Mouse (Mus musculus): ENCODE results near the gene Preb. TPM values are rescaled to one million over a fixed set of nuclear protein-coding genes. Genes with fewer than 3 reads are reported as not detected.

Preb gene
- polyA plus RNA-seq, 1 experiment from 2014 or later, result 125 TPM

Other genes starting within 250 kb of the Preb start
- 9.8 and 13.9 TPM in 2 replicates for gene Dpysl5, start 248.8 kb downstream of the Preb start, polyA plus RNA-seq (2015; fragmentation: Nextera tagmentation; extraction: Ambion mirVana)
- 36.6 and 46.1 TPM in 2 replicates for gene Mapre3, start 145.7 kb downstream of the Preb start, polyA plus RNA-seq (2015; fragmentation: Nextera tagmentation; extraction: Ambion mirVana)
- gene Tmem214, start 92.3 kb downstream of the Preb start, polyA plus RNA-seq (2015; fragmentation: Nextera tagmentation; extraction: Ambion mirVana), result 90.0 and 100.0 TPM in 2 replicates
- gene Agbl5, start 71.7 kb downstream of the Preb start, polyA plus RNA-seq (2015; fragmentation: Nextera tagmentation; extraction: Ambion mirVana), result 22.1 and 28.7 TPM in 2 replicates
- gene Ost4, start 52.6 kb downstream of the Preb start, polyA plus RNA-seq (2015; fragmentation: Nextera tagmentation; extraction: Ambion mirVana), result 482 and 502 TPM in 2 replicates
- 244 and 254 TPM in 2 replicates for gene Emilin1, start 47.0 kb downstream of the Preb start, polyA plus RNA-seq (2015; fragmentation: Nextera tagmentation; extraction: Ambion mirVana)
- 23.8 and 25.6 TPM in 2 replicates for gene Khk, start 38.9 kb downstream of the Preb start, polyA plus RNA-seq (2015; fragmentation: Nextera tagmentation; extraction: Ambion mirVana)
- 32.1 and 34.0 TPM in 2 replicates for gene Cgref1, start 14.8 kb downstream of the Preb start, polyA plus RNA-seq (2015; fragmentation: Nextera tagmentation; extraction: Ambion mirVana)
- 0.08 TPM in 1 of 2 replicates, not detected in the other for gene Tcf23, start 8.3 kb upstream of the Preb start, polyA plus RNA-seq (2015; fragmentation: Nextera tagmentation; extraction: Ambion mirVana)
- 173 and 174 TPM in 2 replicates for gene Atraid, start 88.0 kb upstream of the Preb start, polyA plus RNA-seq (2015; fragmentation: Nextera tagmentation; extraction: Ambion mirVana)
- 10.8 and 12.0 TPM in 2 replicates for gene Slc5a6, start 88.6 kb upstream of the Preb start, polyA plus RNA-seq (2015; fragmentation: Nextera tagmentation; extraction: Ambion mirVana)
- 23.5 and 26.4 TPM in 2 replicates for gene Cad, start 94.4 kb upstream of the Preb start, polyA plus RNA-seq (2015; fragmentation: Nextera tagmentation; extraction: Ambion mirVana)
- gene Dnajc5g, start 145.9 kb upstream of the Preb start, polyA plus RNA-seq (2015; fragmentation: Nextera tagmentation; extraction: Ambion mirVana), result not detected in 2 replicates
- 0.60 and 0.92 TPM in 2 replicates for gene Slc30a3, start 147.9 kb upstream of the Preb start, polyA plus RNA-seq (2015; fragmentation: Nextera tagmentation; extraction: Ambion mirVana)
- 10.2 and 13.7 TPM in 2 replicates for gene Trim54, start 156.4 kb upstream of the Preb start, polyA plus RNA-seq (2015; fragmentation: Nextera tagmentation; extraction: Ambion mirVana)
- not detected in 2 replicates for gene Ucn, start 178.5 kb upstream of the Preb start, polyA plus RNA-seq (2015; fragmentation: Nextera tagmentation; extraction: Ambion mirVana)
- 67.3 and 73.4 TPM in 2 replicates for gene Mpv17, start 193.9 kb upstream of the Preb start, polyA plus RNA-seq (2015; fragmentation: Nextera tagmentation; extraction: Ambion mirVana)
- gene Gm29609, start 219.6 kb upstream of the Preb start, polyA plus RNA-seq (2015; fragmentation: Nextera tagmentation; extraction: Ambion mirVana), result 1.1 and 3.0 TPM in 2 replicates
- gene Gtf3c2, start 219.8 kb upstream of the Preb start, polyA plus RNA-seq (2015; fragmentation: Nextera tagmentation; extraction: Ambion mirVana), result 69.0 and 71.5 TPM in 2 replicates
- 138 and 150 TPM in 2 replicates for gene Snx17, start 232.9 kb upstream of the Preb start, polyA plus RNA-seq (2015; fragmentation: Nextera tagmentation; extraction: Ambion mirVana)
- gene Eif2b4, start 233.1 kb upstream of the Preb start, polyA plus RNA-seq (2015; fragmentation: Nextera tagmentation; extraction: Ambion mirVana), result 74.4 and 74.7 TPM in 2 replicates
- gene Zfp513, start 241.9 kb upstream of the Preb start, polyA plus RNA-seq (2015; fragmentation: Nextera tagmentation; extraction: Ambion mirVana), result 12.2 and 12.5 TPM in 2 replicates

Measured in embryonic facial prominence, embryonic 15.5 days (tissue).